Mouse (Mus musculus) intestine, postnatal 0 days (tissue): ENCODE measurements around the gene Ccdc106. TPM values are rescaled to one million over a fixed set of nuclear protein-coding genes. Genes with fewer than 3 reads are reported as not detected.

Experiments
- ATAC-seq: fragments of 200-750 bp; cut with Nextera tagmentation; 2 replicates; pipeline ENCODE4 v1.8.0; 2017; ENCODE audit warnings: mild to moderate bottlenecking, moderate TSS enrichment, moderate library complexity
- H3K27ac ChIP-seq: fragments of 300-500 bp; sonication (generic); 2 replicates; pipeline ENCODE4 v1.5.1; 2014; ENCODE audit warnings: mild to moderate bottlenecking, low read depth, low read length, moderate library complexity
- H3K27me3 ChIP-seq: fragments of 300-500 bp; sonication (generic); replicated peaks from 2 replicates; pipeline ENCODE4 v1.6.1; 2014; ENCODE audit warnings: low read length, mixed read lengths; ENCODE audit not compliant: control insufficient read depth, insufficient read depth
- H3K36me3 ChIP-seq: fragments of 300-500 bp; sonication (generic); 2 replicates; pipeline ENCODE4 v1.6.1; 2014; ENCODE audit warnings: mild to moderate bottlenecking, moderate library complexity; ENCODE audit not compliant: control insufficient read depth, insufficient read depth
- H3K4me1 ChIP-seq: fragments of 300-500 bp; sonication (generic); replicated peaks from 2 replicates; pipeline ENCODE4 v1.6.1; 2014; ENCODE audit warnings: antibody characterized with exemption, low read length, mixed read lengths; ENCODE audit not compliant: control insufficient read depth, insufficient read depth
- H3K4me2 ChIP-seq: fragments of 300-500 bp; sonication (generic); replicated peaks from 2 replicates; pipeline ENCODE4 v1.6.1; 2014; ENCODE audit warnings: low read depth, mild to moderate bottlenecking, moderate library complexity
- H3K4me3 ChIP-seq: fragments of 300-500 bp; sonication (generic); 2 replicates; pipeline ENCODE4 v1.5.1; 2014; ENCODE audit warnings: low read depth, low read length
- H3K9ac ChIP-seq: fragments of 300-500 bp; sonication (generic); 2 replicates; pipeline ENCODE4 v1.6.1; 2014; ENCODE audit warnings: mild to moderate bottlenecking, low read depth, low read length
- H3K9me3 ChIP-seq: fragments of 300-500 bp; sonication (generic); 2 replicates; pipeline ENCODE4 v1.6.1; 2016; ENCODE audit warnings: mixed run types; ENCODE audit not compliant: control insufficient read depth
- CTCF ChIP-seq: sonication (generic); IDR thresholded peaks from 2 replicates; pipeline ENCODE4 v1.5.1; 2016; ENCODE audit warnings: low read depth, mild to moderate bottlenecking, control low read depth, antibody characterized with exemption, moderate library complexity
- WGBS: fragments of 180-500 bp; shearing (Covaris S2); extraction: QIAGEN DNeasy Blood & Tissue Kit; methylation state at CpG from one replicate; pipeline ENCODE4 v1.1.7; 2014; 5-methylcytosine and 5-hydroxymethylcytosine counted together
- polyA plus RNA-seq: library from polyadenylated mRNA; unstranded; fragments of >200 nt; fragmentation: Nextera tagmentation; extraction: Ambion mirVana; gene quantifications from 2 replicates; pipeline ENCODE4 v1.2.1, GENCODE M21; 2015

The Ccdc106 gene
- polyA plus RNA-seq, 1 experiment from 2014 or later: 8.8 TPM

DNA sequence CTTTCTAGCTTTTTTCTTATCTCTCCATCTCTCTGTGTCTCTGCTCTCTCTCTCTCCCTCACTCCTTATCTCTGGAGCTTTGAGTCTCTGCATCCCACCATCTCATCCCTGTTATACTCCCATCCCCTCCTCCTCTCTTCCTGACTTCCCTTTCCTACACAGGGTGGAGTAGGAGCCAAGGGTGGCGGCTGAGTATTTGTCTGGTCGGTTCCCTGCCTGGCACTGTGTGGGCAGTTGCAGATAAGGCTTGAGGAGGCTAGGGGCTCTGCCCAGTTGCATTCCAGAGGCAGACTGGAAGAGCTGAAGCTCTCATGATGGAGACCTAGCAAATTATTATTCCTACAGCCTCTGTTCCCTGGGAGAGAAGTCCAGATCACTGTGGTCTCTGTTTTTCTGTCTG is 32.1 kb upstream of the Ccdc106 start:
- no peak for ATAC-seq
- no peaks in the 10 kb centered on the region for H3K9me3 ChIP-seq
- peaks cover 11% of the 10 kb centered on the region; the same call in 1 of the 2 replicates for H3K36me3 ChIP-seq
- H3K4me3 ChIP-seq: no peak overlapping the region
- H3K27me3 ChIP-seq: no peaks in the 10 kb centered on the region
- H3K9ac ChIP-seq: no peak overlapping the region
- H3K27ac ChIP-seq: no peak overlapping the region
- 44% methylated on average over 2 of the region's 2 CpGs for WGBS
- TF ChIP-seq CTCF: no peak
- H3K4me1 ChIP-seq: no peaks in the 10 kb centered on the region
- H3K4me2 ChIP-seq: no peak overlapping the region

DNA sequence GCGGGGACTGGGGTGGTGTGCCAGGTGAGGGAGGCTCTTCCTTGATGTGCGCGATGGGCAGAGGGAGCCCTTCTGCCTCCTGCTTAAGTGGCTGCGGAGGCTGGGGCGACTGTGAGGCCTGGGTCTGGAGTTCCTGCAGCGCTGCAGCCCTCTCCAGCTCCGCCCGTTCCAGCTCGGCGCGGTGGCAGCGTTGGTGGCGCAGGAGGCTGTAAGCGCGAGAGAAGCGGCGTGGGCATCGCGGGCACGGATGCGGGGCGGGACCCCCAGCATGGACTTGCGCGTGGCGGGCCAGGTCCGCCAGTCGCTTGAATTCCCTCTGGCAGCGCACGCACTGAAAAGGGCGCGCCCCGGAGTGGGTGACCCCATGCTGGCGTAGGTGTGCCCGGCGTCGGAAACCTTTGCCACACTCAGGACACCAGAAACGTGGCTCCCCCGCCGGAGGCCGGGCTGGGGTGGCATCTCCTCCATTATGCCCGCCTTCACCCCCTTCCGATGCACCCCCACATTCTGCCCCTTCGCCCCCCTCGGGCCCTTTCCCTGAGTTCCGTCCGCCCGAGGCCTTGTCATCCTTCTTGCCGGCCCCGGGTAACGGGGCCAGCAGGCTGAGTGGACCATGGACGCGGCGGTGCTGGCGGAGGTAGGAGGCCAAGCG is 26.9 kb upstream of the Ccdc106 start:
- Histone ChIP-seq H3K4me3 (no peak overlapping the region), H3K9ac (no peak overlapping the region), H3K4me2 (no peak overlapping the region), H3K4me1 (no peaks in the 10 kb centered on the region), H3K36me3 (peaks cover 16% of the 10 kb centered on the region; the same call in 1 of the 2 replicates), H3K9me3 (0 out of 2 replicates have a peak, but pooled peaks cover 3% of the 10 kb centered on the region), H3K27ac (no peak overlapping the region), H3K27me3 (no peaks in the 10 kb centered on the region)
- no peak for TF ChIP-seq CTCF
- no peak for ATAC-seq
- WGBS: 68% methylated on average over 54 of the region's 55 CpGs

GRCm38 (mm10) chr7:4993999-4994788 is 26.2 kb upstream of the Ccdc106 start:
- Histone ChIP-seq H3K4me3 (no peak overlapping the region), H3K36me3 (peaks cover 16% of the 10 kb centered on the region; the same call in 1 of the 2 replicates), H3K9ac (no peak overlapping the region), H3K9me3 (0 out of 2 replicates have a peak, but pooled peaks cover 3% of the 10 kb centered on the region), H3K27me3 (no peaks in the 10 kb centered on the region), H3K27ac (no peak overlapping the region), H3K4me1 (no peaks in the 10 kb centered on the region), H3K4me2 (no peak overlapping the region)
- 72% methylated on average over 59 of the region's 59 CpGs for WGBS
- no peak for TF ChIP-seq CTCF
- no peak for ATAC-seq

GRCm38 (mm10) chr7:4995268-4996002 is 24.9 kb upstream of the Ccdc106 start:
- 0 out of 2 replicates have a peak, but pooled peaks cover 3% of the 10 kb centered on the region for H3K9me3 ChIP-seq
- H3K27me3 ChIP-seq: no peaks in the 10 kb centered on the region
- no peak; the same call in 1 of the 2 replicates for ATAC-seq
- peak overlapping the region; percentile 62 for H3K27ac ChIP-seq
- peak overlapping the region; percentile 76 for H3K9ac ChIP-seq
- H3K4me3 ChIP-seq: peak overlapping the region; percentile 79
- 6% methylated on average over 19 of the region's 19 CpGs for WGBS
- no peak for TF ChIP-seq CTCF
- H3K4me1 ChIP-seq: no peaks in the 10 kb centered on the region
- H3K36me3 ChIP-seq: peaks cover 16% of the 10 kb centered on the region; the same call in 1 of the 2 replicates
- peak overlapping the region; percentile 90 for H3K4me2 ChIP-seq

DNA sequence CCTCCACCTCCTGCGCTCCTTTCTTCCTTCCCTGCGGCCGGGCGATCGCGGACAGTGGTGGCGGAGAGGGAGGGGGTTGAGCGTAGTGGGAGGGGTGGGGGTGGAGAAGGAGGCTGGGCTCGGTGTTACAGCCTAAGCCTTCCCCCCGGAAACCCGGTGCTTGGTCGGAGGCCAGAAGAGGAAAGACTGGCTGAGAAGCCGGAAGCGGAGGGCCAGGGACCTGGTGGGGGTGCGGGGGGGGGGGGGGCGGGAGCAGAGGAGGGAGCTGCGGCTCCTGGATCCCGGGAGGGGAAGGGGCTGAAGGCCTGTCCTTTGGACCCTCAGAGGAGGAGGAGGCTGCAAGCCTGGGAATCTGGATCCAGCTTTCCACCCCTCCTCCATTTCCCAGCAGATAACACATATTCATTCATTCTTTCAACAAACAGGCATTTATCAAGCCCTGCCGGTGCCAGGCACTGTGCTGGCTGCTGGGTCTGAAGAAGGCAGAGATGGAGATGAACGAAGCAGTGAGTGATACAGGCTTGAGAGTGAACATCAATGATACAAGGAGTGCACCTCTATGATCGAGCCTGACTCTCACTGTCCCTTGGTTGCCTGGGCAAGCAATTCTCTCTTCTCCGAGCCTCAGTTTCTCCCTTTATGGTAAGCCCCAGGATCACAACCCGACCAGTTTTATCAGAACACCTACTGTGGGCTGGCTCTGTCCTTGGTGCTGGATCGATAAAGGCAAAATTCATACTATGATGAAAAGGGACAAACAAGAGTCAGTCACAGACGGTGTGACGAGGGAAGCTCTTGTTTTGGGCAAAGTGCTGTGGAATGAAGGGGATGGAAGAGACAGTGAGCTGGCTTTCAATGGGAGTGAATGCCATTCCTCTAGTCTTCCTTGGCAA is 24.1 kb upstream of the Ccdc106 start, which contains the start of gene Zfp579:
Gene Zfp579 (minus strand): TSS at position 156 of the 893 bp plus-strand sequence.
- WGBS: 6% methylated on average over 18 of the region's 26 CpGs
- Histone ChIP-seq H3K36me3 (peaks cover 16% of the 10 kb centered on the region; the same call in 1 of the 2 replicates), H3K4me2 (peak within 1 kb of the TSS; percentile 90), H3K27ac (peak within 1 kb of the TSS; percentile 62), H3K9ac (peak within 1 kb of the TSS; percentile 76), H3K9me3 (0 out of 2 replicates have a peak, but pooled peaks cover 3% of the 10 kb centered on the region), H3K4me1 (no peaks in the 10 kb centered on the region), H3K27me3 (no peaks in the 10 kb centered on the region), H3K4me3 (peak within 1 kb of the TSS; percentile 79)
- ATAC-seq: peak; percentile 80
- TF ChIP-seq CTCF: no peak
